Comparison of ENCODE assay signal across 9 mouse cellular contexts in the genomic region with DNA sequence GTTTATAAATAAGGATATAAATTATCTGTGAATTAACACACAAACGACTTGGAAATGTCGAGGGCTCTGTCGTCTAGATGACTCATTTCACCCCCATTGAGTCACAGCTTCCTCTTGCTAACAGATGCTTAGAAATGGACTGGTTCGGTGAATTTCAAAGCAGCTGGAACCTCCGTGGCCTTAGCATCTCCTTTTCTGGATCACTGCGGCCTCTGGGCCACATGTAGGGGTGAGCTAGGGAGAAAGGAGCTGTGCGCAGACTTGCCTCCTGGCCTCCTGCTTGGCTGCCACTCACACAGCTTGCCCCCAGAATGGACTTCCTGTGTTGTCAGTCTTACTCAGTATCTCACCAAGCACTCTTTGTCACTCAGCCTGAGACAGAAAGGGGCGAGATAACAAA. TPM values are rescaled to one million over a fixed set of nuclear protein-coding genes. Genes with fewer than 3 reads are reported as not detected.
A peak's percentile ranks its signal among the peaks of the same experiment; 100 is the strongest.
DNase-seq lines count a peak whose midpoint lies in the region; ATAC-seq and TF ChIP-seq lines count a peak whose summit lies in the region.
"Had no signal": no experiment of that assay in that cellular context is flagged by ENCODE, and none has a peak within 500 bp of the region (broad histone marks: within the 10 kb centered on the region; RNA-seq: fewer than 3 reads in every experiment).

No protein-coding gene starts in this region.

- no peaks in the 10 kb centered on the region for H3K9me3 ChIP-seq in lung, embryonic 15.5 days
- no peaks in the 10 kb centered on the region for H3K9me3 ChIP-seq in hindbrain, embryonic 11.5 days (ENCODE audit: control insufficient read depth, low read length)
- no peaks in the 10 kb centered on the region for H3K9me3 ChIP-seq in neural tube, embryonic 15.5 days (replicated peaks)
- no peaks in the 10 kb centered on the region for H3K9me3 ChIP-seq in forebrain, embryonic 16.5 days (ENCODE audit: control insufficient read depth, low read length)
- H3K9me3 ChIP-seq: liver, embryonic 15.5 days had no signal

- peak; percentile 67; the same call in 1 of the 2 replicates for ATAC-seq in lung, embryonic 15.5 days (ENCODE audit: borderline replicate concordance, extremely low read depth, low FRiP score, low TSS enrichment)
- ATAC-seq in hindbrain, embryonic 11.5 days (ENCODE audit: low FRiP score), result no peak
- peak; percentile 17; the same call in 1 of the 2 replicates for ATAC-seq in neural tube, embryonic 15.5 days (ENCODE audit: low FRiP score)
- ATAC-seq in forebrain, embryonic 16.5 days, result no peak

- H3K9ac ChIP-seq in lung, embryonic 15.5 days, result no peak overlapping the region
- H3K9ac ChIP-seq in hindbrain, embryonic 11.5 days (ENCODE audit: low read depth, low read length), result no peak overlapping the region
- no peak overlapping the region for H3K9ac ChIP-seq in neural tube, embryonic 15.5 days (replicated peaks)
- no peak overlapping the region for H3K9ac ChIP-seq in forebrain, embryonic 16.5 days (replicated peaks; ENCODE audit: low read depth, low read length)
- H3K9ac ChIP-seq: liver, embryonic 15.5 days had no signal

- H3K27me3 ChIP-seq in lung, embryonic 15.5 days, result no peaks in the 10 kb centered on the region
- H3K27me3 ChIP-seq in hindbrain, embryonic 11.5 days (ENCODE audit: control insufficient read depth, insufficient read depth, low read length), result no peaks in the 10 kb centered on the region
- H3K27me3 ChIP-seq in neural tube, embryonic 15.5 days (replicated peaks), result 0 out of 2 replicates have a peak, but pooled peaks cover 5% of the 10 kb centered on the region
- H3K27me3 ChIP-seq in forebrain, embryonic 16.5 days (replicated peaks; ENCODE audit: control insufficient read depth, insufficient read depth, low read length), result no peaks in the 10 kb centered on the region
- H3K27me3 ChIP-seq: liver, embryonic 15.5 days had no signal

- no peaks in the 10 kb centered on the region for H3K36me3 ChIP-seq in lung, embryonic 15.5 days
- H3K36me3 ChIP-seq in hindbrain, embryonic 11.5 days (ENCODE audit: control insufficient read depth, insufficient read depth, low read length), result no peaks in the 10 kb centered on the region
- no peaks in the 10 kb centered on the region for H3K36me3 ChIP-seq in neural tube, embryonic 15.5 days
- H3K36me3 ChIP-seq in forebrain, embryonic 16.5 days (ENCODE audit: control insufficient read depth, insufficient read depth), result no peaks in the 10 kb centered on the region
- H3K36me3 ChIP-seq: liver, embryonic 15.5 days had no signal

- 0 out of 2 replicates have a peak overlapping the region, but pooled peaks have one; percentile 19 for H3K4me2 ChIP-seq in lung, embryonic 15.5 days
- H3K4me2 ChIP-seq in hindbrain, embryonic 11.5 days (replicated peaks; ENCODE audit: low read depth, low read length), result no peak overlapping the region
- H3K4me2 ChIP-seq in neural tube, embryonic 15.5 days, result no peak overlapping the region
- H3K4me2 ChIP-seq in forebrain, embryonic 16.5 days (ENCODE audit: low read length), result no peak overlapping the region
- H3K4me2 ChIP-seq: liver, embryonic 15.5 days had no signal

- no peak overlapping the region for H3K4me3 ChIP-seq in lung, embryonic 15.5 days
- H3K4me3 ChIP-seq in bone marrow macrophage, adult 2 months (ENCODE audit: insufficient read depth, low read length), result peak overlapping the region; percentile 32; the same call in 1 of the 2 replicates
- no peak overlapping the region for H3K4me3 ChIP-seq in hindbrain, embryonic 11.5 days (ENCODE audit: low read depth, low read length)
- no peak overlapping the region for H3K4me3 ChIP-seq in neural tube, embryonic 15.5 days (replicated peaks)
- H3K4me3 ChIP-seq in forebrain, embryonic 16.5 days (replicated peaks; ENCODE audit: low read length), result no peak overlapping the region
- H3K4me3 ChIP-seq: liver, embryonic 15.5 days had no signal

- TF ChIP-seq CTCF in bone marrow macrophage, adult 2 months (IDR thresholded peaks at IDR 0.05; ENCODE audit: low read depth, low read length), result no peak

- no peak for TF ChIP-seq POLR2A in bone marrow macrophage, adult 2 months (IDR thresholded peaks at IDR 0.05; ENCODE audit: borderline replicate concordance, low read depth, low read length)

- no peak for DNase-seq in lung, postnatal 36 days
- peak; percentile 41 for DNase-seq in hindbrain, embryonic 11.5 days (ENCODE audit: low spot score)
- no peak for DNase-seq in layer of hippocampus, postnatal 36 days
- no peak for DNase-seq in urinary bladder, postnatal 4 days (ENCODE audit: low spot score in 2 of 2)

- peaks cover 27% of the 10 kb centered on the region for H3K4me1 ChIP-seq in lung, embryonic 15.5 days
- H3K4me1 ChIP-seq in bone marrow macrophage, adult 2 months (ENCODE audit: control insufficient read depth, insufficient read depth, low read length), result peaks cover 11% of the 10 kb centered on the region
- H3K4me1 ChIP-seq in hindbrain, embryonic 11.5 days (replicated peaks; ENCODE audit: control insufficient read depth, insufficient read depth, low read length), result peaks cover 7% of the 10 kb centered on the region; the same call in 1 of the 2 replicates
- H3K4me1 ChIP-seq in neural tube, embryonic 15.5 days, result peaks cover 18% of the 10 kb centered on the region
- peaks cover 11% of the 10 kb centered on the region for H3K4me1 ChIP-seq in forebrain, embryonic 16.5 days (replicated peaks; ENCODE audit: control insufficient read depth, insufficient read depth, low read length)

- peak overlapping the region; percentile 74 for H3K27ac ChIP-seq in lung, embryonic 15.5 days
- H3K27ac ChIP-seq in bone marrow macrophage, adult 2 months (ENCODE audit: insufficient read depth, low read depth, low read length), result peak overlapping the region; percentile 62
- no peak overlapping the region for H3K27ac ChIP-seq in hindbrain, embryonic 11.5 days (ENCODE audit: low read depth, low read length)
- H3K27ac ChIP-seq in neural tube, embryonic 15.5 days (replicated peaks), result no peak overlapping the region
- no peak overlapping the region for H3K27ac ChIP-seq in forebrain, embryonic 16.5 days (ENCODE audit: low read length)
- H3K27ac ChIP-seq: liver, embryonic 15.5 days had no signal

- WGBS in lung, embryonic 15.5 days, result 5% methylated on average over 8 of the region's 8 CpGs
- 4% methylated on average over 8 of the region's 8 CpGs for WGBS in hindbrain, embryonic 11.5 days
- WGBS in neural tube, embryonic 15.5 days, result 12% methylated on average over 8 of the region's 8 CpGs
- WGBS in forebrain, embryonic 16.5 days, result 19% methylated on average over 8 of the region's 8 CpGs

RNA-seq across cellular contexts. Expression of a gene that starts 26.3 kb away (rescaled TPM):
- 43.9 and 47.4 TPM in 2 replicates for polyA plus RNA-seq in lung, embryonic 15.5 days (2015; fragmentation: Nextera tagmentation; extraction: Ambion mirVana)
- polyA plus RNA-seq in bone marrow macrophage, adult 2 months (2012; ENCODE audit: insufficient read depth, insufficient read length, missing spikeins), result 3.2 and 3.5 TPM in 2 replicates
- 37.4 and 37.7 TPM in 2 replicates for polyA plus RNA-seq in hindbrain, embryonic 11.5 days (2014; fragmentation: Nextera tagmentation; extraction: Ambion mirVana)
- 34.5 and 38.6 TPM in 2 replicates for polyA plus RNA-seq in neural tube, embryonic 15.5 days (2015; fragmentation: Nextera tagmentation; extraction: Ambion mirVana)
- 10 to 100 TPM; 63.9 to 64.0 TPM for total RNA-seq in layer of hippocampus, postnatal 36 days (2021)
- polyA plus RNA-seq in forebrain, embryonic 16.5 days (2015; fragmentation: Nextera tagmentation; extraction: Ambion mirVana), result 29.6 and 39.0 TPM in 2 replicates

Comparison
In these comparisons a context has a peak if more than half of its experiments do, and no peak if none do; other contexts are left out.
1. ATAC-seq: peak in lung, embryonic 15.5 days (single experiment) and neural tube, embryonic 15.5 days (single experiment); none in hindbrain, embryonic 11.5 days (single experiment) and forebrain, embryonic 16.5 days (single experiment).
2. H3K27ac ChIP-seq: peak in lung, embryonic 15.5 days (single experiment) and bone marrow macrophage, adult 2 months (single experiment); none in hindbrain, embryonic 11.5 days (single experiment), neural tube, embryonic 15.5 days (single experiment) and forebrain, embryonic 16.5 days (single experiment).